Mouse (Mus musculus): Measurements from ENCODE around the gene Atp4a. TPM values are rescaled to one million over a fixed set of nuclear protein-coding genes. Genes with fewer than 3 reads are reported as not detected.

The Atp4a gene
- 1 to 10 TPM in 1 of 2 experiments, under 1 TPM in 1; 0.79 to 1.4 TPM for total RNA-seq (2021)
- long read RNA-seq, experiment 1, partial matches to known transcripts: 1 of 3 reads
- long read RNA-seq, experiment 1, other reads (novel, unspliced or antisense): 1 of 3 reads
- long read RNA-seq, experiment 2, partial matches to known transcripts: 0 of 2 reads
- long read RNA-seq, experiment 2, other reads (novel, unspliced or antisense): 2 of 2 reads

DNA sequence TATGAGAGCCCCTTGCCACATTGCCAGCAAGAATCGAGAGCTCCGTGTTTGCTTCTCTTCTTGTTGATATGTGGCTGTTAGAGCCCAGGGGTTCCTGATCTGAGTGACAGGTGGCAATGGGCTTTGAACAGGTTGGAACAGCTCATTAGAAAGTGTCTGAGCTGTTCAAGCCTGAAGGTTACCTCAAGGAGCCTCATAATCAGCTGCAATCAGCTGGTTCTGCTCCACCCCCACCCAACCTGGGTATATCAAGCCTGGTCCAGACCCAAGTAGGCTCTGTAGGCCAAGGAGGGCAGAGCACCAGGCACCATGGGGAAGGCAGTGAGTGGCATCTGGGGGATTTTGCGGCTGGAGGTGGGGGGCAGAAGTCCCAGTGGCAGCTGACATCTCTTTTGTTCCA, at the start of gene Atp4a:
Gene Atp4a (plus strand): TSS at position 268 of the 400 bp plus-strand sequence.
- no peak for DNase-seq (ENCODE audit: low spot score in 2 of 2)

DNA sequence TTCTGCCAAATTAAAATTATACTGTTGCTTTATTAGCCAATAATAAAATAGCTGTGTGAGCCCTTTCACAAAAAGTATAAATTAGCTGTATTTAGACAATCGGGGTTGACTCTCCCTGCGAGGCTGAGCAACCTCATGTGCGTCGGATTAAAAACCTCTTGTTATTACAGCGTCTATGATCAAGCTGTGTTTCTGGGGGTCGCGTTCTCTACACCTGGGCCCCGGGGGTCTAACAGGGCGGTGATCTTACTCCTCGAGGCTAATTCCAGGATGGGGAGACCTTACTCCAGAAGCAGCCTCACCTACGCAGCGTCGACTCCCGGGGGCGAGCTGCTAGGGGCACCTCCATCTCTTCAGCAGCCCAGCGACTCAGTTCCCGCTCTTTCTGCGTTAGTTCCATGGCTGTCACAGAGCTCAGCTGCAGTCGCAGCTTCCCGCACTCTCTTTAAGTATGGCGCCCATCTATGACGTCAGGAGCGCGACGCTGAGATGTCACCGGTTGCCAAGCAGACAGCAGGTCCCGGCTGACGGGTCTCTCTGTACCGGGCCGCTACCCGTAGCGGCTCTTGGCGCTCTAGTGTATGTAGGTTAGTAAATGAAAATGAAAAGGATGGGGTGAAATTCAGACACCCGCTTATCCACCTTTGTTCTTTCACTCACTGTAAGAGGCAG, 47.3 kb upstream of the Atp4a start, which contains the start of gene Haus5:
Gene Haus5 (minus strand): TSS at position 466 of the 672 bp plus-strand sequence.
- DNase-seq (ENCODE audit: low spot score in 2 of 2): peak; percentile 88 to 94

DNA sequence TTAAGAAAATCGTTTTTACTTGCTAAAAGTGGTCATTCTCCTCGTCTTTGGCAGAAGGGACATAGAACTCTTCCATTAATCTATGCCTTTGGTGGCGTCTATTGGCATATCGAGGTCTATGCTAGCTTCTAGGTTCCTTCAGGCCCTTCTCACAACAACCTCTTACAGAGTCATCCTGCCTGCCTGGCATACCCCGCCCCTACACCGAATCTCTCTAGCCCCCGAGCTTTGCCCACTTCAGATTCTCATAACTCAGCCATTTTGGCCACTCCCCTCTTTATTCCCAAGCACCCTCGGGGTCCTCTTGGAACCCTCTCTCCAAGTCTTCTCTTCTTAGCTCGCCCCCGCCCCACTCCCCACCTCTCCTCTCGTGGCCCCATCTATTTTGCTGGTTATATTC, 46.7 kb upstream of the Atp4a start:
- DNase-seq (ENCODE audit: low spot score in 2 of 2): peak in 1 of 2 experiments; percentile 12

DNA sequence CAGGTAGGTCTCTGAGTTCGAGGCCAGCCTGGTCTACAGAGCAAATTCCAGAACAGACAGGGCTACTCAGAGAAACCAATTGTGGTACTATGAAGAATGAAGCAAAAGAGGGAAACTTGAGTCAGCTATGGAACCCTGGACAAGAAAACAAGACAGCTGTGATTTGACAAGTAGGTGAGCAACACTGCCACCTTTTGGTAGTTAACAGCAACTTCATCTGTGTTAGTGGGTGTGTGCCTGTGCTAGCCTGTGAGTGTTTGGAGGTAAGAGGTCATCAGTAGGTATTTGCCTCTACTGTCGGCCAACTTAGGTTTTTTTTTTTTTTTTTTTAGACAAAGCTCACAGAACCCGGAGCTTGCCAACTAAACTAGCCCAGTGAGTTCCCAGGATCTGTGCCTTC, 42.8 kb upstream of the Atp4a start:
- no peak for DNase-seq (ENCODE audit: low spot score in 2 of 2)

DNA sequence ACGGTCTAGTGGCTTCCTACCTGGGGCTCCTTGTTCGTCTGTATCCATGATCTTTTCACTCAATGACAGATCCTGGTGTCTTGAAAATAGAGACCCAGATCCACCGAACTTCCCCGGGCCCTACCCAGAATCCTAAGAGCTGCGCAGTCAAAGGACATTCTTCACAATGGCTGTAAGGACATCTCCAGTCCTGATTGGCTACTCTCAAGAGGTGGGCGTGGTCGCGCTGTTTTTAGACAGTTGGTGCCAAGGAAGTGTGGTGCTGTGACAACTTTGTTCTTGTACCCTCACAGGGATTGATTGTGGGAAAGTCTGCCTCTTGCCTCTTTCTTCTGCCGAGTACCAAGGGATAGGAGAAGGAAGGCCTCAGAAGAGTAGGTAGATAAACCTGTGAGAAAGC, 40.5 kb upstream of the Atp4a start, which contains the start of gene Pmis2:
Gene Pmis2 (minus strand): TSS at position 126 of the 400 bp plus-strand sequence.
- DNase-seq (ENCODE audit: low spot score in 2 of 2): no peak

DNA sequence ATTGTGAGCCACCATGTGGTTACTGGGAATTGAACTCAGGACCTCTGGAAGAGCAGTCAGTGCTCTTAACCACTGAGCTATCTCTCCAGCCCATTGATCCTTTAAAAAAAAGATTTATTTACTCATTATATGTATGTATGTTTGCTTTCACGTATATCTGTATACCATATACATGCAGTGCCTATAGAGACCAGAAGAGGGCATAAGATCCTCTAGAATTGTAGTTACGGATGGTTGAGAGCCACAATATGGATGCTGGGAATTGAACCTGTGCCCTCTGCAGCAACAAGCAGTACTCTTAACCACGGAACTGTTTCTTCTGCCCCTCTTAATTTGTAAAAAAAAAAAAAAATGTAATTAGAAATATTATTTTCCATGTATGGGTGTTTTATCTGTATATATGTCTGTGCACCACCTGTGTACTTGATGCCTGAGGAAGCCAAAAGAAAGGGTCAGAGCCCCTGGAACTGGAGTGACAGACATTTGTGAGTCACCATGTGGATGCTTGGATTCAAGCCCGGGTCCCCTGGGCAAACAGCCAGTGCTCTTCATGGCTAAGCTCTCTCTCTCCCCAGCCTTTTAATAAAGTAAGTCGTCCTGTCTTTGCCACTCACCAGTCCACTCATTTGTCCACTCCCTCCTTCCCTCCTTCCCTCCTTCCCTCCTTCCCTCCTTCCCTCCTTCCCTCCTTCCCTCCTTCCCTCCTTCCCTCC, 33.6 kb upstream of the Atp4a start:
- DNase-seq (ENCODE audit: low spot score in 2 of 2): peak in 1 of 2 experiments; percentile 25

DNA sequence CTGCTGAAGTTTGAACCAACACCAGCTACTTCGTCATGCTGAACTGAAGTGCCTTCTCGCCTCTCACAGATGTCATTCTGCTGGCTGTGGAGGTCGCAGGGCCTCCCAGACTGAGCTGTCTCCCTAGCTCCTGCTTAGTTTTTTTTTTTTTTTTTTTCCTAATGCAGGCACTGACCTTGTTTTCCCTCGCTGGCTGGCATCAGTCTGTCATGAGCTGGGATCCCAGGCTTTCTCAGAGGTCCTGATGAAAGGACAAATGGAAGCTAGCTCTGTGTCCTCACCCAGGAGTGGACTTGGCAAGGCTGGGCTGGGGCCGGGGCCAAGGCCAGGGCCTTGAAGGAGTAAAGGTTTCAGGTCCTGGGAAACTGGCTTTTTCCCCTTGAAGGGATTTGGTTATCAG, 30.1 kb upstream of the Atp4a start:
- DNase-seq (ENCODE audit: low spot score in 2 of 2): no peak

DNA sequence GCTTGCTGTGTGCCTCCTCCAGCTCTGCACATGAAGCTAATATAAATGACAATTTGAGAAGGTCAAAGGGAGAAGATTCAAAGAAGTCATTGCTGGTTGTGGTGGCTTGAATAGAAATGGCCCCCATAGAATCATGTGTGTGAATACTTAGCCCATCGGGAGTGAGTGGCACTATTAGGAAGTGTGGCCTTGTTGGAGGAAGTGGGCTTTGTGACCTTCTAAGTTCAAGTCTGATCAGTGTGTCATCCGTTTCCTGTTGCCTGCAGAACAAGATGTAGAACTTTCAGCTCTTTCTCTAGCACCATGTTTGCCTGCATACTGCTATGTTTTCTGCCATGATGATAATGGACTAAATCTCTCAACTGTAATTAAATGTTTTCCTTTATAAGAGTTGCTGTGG, 28.6 kb upstream of the Atp4a start:
- DNase-seq (ENCODE audit: low spot score in 2 of 2): no peak

DNA sequence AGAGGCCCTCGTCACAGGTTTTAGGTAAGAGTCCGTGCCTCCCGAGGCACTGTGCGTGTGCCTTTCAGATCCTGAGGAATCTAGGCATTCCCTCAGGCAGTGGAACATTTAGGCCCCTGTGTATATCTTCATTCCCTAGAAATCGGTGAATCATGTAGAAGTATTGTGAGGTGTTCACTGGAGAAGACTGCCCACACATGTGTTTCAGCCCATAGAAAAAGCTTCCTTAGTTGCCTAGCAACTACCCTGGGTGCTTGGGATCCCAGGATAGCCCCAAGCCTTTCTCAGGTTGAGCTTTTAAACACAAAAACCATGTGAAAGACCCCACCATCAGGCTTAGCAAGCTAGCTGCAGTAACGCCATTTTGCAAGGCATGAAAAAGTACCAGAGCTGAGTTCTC, 23.7 kb upstream of the Atp4a start:
- DNase-seq (ENCODE audit: low spot score in 2 of 2): no peak

DNA sequence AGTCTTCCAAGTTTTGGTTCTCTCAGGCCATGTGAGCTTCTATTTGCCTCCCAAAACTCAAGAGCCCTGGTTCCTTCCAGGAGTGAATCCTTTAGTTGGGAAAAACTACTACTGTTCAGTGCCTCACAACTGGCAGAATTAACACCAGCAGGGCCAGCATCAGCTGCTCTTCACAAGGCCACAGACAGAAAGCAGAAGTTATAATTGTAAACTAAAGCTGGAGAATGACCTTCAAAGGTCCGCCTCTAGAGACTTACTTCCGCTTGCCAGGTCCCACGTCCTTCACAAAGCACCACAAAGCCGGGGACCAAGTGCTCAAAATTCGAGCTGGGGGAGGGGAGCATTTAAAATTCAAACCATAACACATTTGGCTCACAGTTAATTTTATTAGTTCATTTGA, 13.9 kb upstream of the Atp4a start:
- DNase-seq (ENCODE audit: low spot score in 2 of 2): no peak

DNA sequence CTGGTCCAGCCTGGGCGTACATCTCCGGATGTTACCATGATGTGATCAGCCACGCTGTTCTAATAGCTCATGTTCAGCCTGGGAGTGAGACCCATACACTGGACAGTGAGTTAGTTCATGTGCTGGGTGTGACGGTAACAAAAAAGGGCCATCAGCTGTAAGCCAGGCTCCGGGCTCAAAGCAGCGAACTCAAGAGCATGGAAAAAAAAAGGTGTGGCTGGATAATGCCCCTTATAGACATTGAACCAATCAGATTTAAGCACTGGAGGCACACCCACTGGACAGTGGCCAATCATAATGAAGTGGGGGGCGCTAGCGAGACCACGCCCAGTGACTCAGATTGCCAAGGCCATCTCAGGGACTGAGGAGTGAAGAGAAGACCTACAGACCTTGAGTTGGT, 13.4 kb upstream of the Atp4a start, which contains the start of gene 2200002J24Rik:
Gene 2200002J24Rik (plus strand): TSS at position 338 of the 400 bp plus-strand sequence.
- DNase-seq (ENCODE audit: low spot score in 2 of 2): no peak

DNA sequence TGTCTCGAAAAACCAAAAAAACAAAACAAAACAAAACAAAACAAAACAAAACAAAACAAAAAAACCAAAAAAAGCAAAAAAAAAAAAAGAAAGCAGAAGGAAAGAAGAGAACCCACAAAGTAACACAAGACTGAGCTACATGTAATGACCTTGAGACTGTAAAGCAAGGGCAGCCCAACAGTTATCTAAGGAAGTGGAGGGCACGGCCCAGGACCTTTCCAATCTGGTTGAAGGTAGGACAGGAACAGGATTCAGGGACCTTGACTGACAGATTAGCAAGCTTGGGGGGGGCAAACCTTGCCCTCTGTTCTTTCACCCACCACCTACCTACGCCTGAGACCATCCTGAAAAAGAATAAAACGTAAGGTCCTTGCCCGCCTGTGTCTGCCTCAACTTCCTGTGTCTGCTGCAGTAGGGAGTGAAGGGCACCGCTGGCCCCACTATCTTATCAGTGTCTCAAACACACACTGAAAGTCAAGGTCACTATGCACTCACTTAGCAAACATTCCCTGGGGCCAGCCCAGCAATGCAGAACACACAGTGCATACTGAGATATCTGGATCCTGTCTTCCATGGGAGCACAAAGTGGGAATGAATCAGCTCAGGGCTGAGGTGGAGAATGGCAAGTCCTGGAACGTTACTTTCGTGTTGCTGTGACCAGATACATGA, 5.7 kb upstream of the Atp4a start:
- no peak for DNase-seq (ENCODE audit: low spot score in 2 of 2)

DNA sequence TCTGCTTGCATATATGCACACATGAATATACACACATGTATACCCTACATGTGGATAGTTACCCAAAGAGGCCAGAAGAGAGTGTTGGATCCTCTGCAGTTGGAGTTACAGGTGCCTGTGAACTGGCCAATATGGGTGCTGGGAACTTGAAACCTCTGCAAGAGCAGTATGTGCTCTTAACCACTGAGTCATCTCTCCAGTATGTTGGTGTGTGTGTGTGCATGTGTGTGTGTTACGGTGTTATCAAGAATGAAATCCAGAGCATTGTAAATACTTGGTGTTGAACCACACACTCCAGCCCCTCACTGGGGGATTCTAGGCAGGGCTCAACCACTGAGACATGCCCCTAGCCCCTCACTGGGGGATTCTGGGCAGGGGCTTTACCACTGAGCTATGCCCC, 4.6 kb upstream of the Atp4a start:
- no peak for DNase-seq (ENCODE audit: low spot score in 2 of 2)

DNA sequence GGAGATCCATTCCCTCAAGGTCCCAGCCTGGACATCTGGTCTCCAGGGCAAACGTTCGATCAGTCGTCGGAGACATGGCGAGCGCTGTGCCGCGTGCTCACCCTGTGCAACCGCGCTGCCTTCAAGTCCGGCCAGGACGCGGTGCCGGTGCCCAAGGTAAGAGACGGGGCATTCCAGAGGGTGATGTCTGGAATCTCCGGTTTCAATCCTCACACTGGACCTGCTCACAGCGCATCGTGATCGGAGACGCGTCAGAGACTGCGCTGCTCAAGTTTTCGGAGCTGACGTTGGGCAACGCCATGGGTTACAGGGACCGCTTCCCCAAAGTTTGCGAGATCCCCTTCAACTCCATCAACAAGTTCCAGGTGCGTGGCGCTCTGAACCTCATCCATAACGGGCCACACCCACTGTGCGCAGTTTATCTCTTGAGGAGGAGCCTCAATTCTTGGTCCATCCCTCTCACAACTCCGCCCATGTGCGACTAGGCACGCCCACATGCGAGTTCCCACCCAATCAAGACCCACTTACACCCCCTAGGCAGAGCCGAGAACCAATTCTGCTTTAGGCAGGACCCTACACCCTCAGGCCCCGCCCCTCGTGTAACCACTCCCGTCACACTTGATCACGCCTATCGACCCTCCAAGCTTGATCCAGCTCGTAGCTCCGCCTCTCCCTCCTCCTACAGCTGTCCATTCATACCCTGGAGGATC, 5.2 kb downstream of the Atp4a start:
- DNase-seq (ENCODE audit: low spot score in 2 of 2): peak; percentile 43 to 60

DNA sequence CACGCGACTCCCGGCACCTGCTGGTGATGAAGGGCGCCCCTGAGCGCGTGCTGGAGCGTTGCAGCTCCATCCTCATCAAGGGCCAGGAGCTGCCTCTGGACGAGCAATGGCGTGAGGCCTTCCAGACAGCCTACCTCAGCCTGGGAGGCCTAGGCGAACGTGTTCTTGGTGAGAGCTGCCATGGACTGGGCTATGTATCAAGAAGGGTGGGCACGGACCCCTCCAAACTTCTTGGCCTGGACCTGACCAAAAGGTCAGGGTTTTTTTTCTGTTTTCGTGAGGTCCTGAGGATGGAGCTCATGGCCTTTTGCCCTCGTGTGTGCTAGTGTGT, 5.7 kb downstream of the Atp4a start:
- DNase-seq (ENCODE audit: low spot score in 2 of 2): no peak

DNA sequence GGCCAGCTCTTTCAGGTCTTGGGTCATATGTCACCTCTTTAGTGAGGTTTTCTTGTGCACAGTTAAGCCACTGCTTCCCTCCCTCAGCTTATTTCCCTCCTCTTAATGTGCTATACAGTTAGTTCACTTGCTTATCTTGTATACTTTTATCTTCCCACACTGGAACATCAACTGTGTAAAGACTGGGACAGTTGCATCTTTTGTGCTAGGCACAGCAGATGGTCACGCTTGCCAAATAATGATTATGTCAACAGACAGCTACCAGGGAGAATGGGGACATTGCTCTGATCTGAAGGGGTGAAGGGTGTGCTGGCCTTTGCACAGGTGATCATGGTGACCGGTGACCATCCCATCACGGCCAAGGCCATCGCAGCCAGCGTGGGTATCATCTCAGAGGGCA, 7.7 kb downstream of the Atp4a start:
- DNase-seq (ENCODE audit: low spot score in 2 of 2): no peak

DNA sequence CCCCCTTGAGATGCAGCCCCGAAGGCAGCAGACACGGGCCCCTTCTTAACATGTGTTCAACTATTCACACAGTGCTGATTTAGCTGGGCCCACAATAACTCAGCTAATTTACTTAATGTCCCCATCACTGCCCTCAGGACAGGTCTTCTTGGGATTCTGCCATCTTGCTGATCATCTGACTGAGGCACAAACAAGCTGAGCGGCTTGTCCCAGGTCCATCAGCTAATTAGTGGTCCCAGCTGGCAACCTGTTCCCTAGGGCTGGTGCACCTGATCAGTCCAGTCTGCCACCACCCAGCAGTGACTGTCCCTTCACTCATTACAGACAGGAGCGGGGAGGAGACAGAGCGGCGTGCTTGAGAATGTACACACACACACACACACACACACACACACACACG, 9.3 kb downstream of the Atp4a start:
- DNase-seq (ENCODE audit: low spot score in 2 of 2): no peak

DNA sequence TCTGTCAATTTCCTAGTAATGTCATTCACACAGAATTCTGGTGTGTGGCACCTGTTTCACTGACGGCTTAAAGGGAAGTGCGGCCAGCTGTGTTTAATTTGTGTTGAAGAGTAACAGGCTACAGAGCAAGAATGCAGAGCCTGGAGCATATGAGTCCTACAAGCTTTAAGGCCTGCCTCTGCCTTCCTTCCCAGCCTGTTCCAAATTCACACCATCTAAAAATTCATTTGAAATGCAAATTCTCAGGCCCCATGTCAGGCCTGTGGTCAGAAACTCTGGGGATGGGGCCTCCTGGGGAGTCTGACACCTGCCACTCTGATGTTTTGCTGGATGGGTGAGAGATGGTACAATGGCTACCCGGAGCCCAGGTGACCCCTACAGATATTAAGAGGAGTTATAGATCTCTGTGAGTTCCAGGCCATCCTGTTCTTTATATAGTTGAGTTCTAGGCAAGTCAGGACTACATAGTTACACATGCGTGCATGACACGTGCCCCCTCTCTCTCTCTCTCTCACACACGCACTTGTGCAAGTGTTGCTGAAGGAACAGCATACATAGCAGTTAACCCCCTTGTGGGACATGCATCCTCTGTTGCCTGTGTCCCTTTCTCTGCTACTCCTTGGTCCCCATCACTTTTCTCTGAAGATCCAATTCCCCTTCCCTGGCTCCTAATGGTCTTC, 11.4 kb downstream of the Atp4a start:
- DNase-seq (ENCODE audit: low spot score in 2 of 2): no peak

DNA sequence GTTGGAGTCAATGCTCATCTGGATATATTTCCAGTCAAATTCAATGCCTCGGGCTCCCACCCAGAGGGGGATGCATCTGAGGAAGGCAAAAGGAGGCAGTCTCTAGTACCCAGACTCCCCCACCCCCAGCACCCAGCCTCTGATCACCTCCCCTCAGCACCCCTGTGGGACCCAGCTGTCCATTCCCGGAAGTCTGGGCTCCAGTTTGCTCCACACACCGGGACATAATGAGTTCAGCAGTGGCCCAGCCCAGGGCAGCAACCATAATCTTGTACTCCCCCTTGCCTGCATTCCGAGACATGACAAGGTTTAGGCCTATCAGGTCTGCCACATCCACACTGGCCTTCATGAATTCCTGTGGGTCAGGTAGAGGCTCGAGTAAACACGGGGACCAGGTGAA, 16.2 kb downstream of the Atp4a start:
- DNase-seq (ENCODE audit: low spot score in 2 of 2): no peak

DNA sequence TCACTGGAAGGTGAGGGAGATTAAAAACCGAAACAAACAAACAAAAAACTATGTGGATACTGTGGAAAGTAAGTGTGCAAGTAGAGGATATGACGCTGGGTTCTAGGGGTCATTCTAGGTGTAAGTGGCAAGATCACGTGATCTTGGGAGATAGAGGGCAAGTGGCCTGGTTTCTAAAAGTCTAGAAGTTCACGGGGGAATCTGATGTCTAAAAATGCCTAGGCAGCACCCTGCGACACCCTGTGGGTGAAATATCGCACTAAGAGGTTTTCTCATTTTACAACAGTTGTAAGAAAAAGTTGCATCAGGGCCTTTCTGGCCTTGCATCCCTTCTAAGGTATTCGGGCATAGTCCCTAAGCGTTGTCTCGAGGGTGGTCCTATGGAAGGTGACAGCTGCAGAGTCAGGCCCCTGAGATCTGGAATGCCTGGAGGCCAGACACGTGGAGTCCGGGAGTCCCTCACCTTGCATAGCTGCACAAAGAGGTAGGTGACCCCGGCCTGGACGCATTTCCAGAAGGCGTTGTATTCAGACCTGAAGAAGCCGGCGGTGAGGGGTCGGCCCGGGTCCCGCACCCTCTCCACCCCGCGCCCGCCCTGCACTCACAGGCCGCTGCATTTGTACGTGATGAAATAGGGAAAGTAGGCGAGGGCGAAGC, 16.9 kb downstream of the Atp4a start:
- DNase-seq (ENCODE audit: low spot score in 2 of 2): no peak

All from layer of hippocampus, postnatal 14 days (tissue).